Mouse (Mus musculus): ENCODE measurements around the gene Defa25.
"Not testable (repeated sequence)": the region's sequence is repeated elsewhere in the genome, so short reads cannot be mapped to it uniquely, and the experiment has no call there.

Gene Defa25

GRCm38 (mm10) chr8:21084142-21084541 is at the start of gene Defa25:
Gene Defa25 (plus strand): TSS chr8:21084442.
- DNase-seq (ENCODE audit: low spot score in 2 of 2) = not testable (repeated sequence)

- DNase-seq (ENCODE audit: low spot score in 2 of 2) = not testable (repeated sequence)
Measured at GRCm38 (mm10) chr8:21054747-21055146, 29.5 kb upstream of the Defa25 start, which contains the start of gene Defa23. Gene Defa23 (plus strand): TSS chr8:21055047.

GRCm38 (mm10) chr8:21064738-21065137 is 19.5 kb upstream of the Defa25 start, which contains the start of gene Defa35:
Gene Defa35 (plus strand): TSS chr8:21065038.
- DNase-seq (ENCODE audit: low spot score in 2 of 2) = not testable (repeated sequence)

- no peak for DNase-seq (ENCODE audit: low spot score in 2 of 2)
Measured at GRCm38 (mm10) chr8:21093106-21093505, 8.9 kb downstream of the Defa25 start.

GRCm38 (mm10) chr8:21095950-21096349 is 11.7 kb downstream of the Defa25 start, which contains the start of gene Gm14851:
Gene Gm14851 (minus strand): TSS chr8:21096050.
- DNase-seq (ENCODE audit: low spot score in 2 of 2) = not testable (repeated sequence)

- not testable (repeated sequence) for DNase-seq (ENCODE audit: low spot score in 2 of 2)
Measured at GRCm38 (mm10) chr8:21134342-21134741, 50.1 kb downstream of the Defa25 start, which contains the start of gene Defa30. Gene Defa30 (plus strand): TSS chr8:21134642.
